Mouse (Mus musculus) intestine, embryonic 15.5 days (tissue): ENCODE measurements around the gene Gm20683. TPM values are rescaled to one million over a fixed set of nuclear protein-coding genes. Genes with fewer than 3 reads are reported as not detected.

Source experiments
- ATAC-seq: fragments of 200-750 bp; cut with Nextera tagmentation; 2 replicates; pipeline ENCODE4 v1.8.0; 2017; ENCODE audit warnings: moderate TSS enrichment, moderate library complexity
- H3K27ac ChIP-seq: fragments of 300-500 bp; sonication (generic); 2 replicates; pipeline ENCODE4 v1.5.1; 2015; ENCODE audit warnings: mild to moderate bottlenecking, inconsistent platforms
- H3K27me3 ChIP-seq: fragments of 300-500 bp; sonication (generic); replicated peaks from 2 replicates; pipeline ENCODE4 v1.6.1; 2015; ENCODE audit warnings: inconsistent platforms
- H3K36me3 ChIP-seq: fragments of 300-500 bp; sonication (generic); 2 replicates; pipeline ENCODE4 v1.6.1; 2015; ENCODE audit warnings: inconsistent platforms
- H3K4me1 ChIP-seq: fragments of 300-500 bp; sonication (generic); replicated peaks from 2 replicates; pipeline ENCODE4 v1.6.1; 2015; ENCODE audit warnings: inconsistent platforms
- H3K4me2 ChIP-seq: fragments of 300-500 bp; sonication (generic); replicated peaks from 2 replicates; pipeline ENCODE4 v1.6.1; 2015; ENCODE audit warnings: mild to moderate bottlenecking, inconsistent platforms
- H3K4me3 ChIP-seq: fragments of 300-500 bp; sonication (generic); replicated peaks from 2 replicates; pipeline ENCODE4 v1.5.1; 2015; ENCODE audit warnings: inconsistent platforms
- H3K9ac ChIP-seq: fragments of 300-500 bp; sonication (generic); 2 replicates; pipeline ENCODE4 v1.6.1; 2015; ENCODE audit warnings: inconsistent platforms
- H3K9me3 ChIP-seq: fragments of 300-500 bp; sonication (generic); 2 replicates; pipeline ENCODE4 v1.6.1; 2016; ENCODE audit warnings: inconsistent platforms
- WGBS: fragments of 180-500 bp; shearing (Covaris S2); methylation state at CpG from one replicate; pipeline ENCODE4 v1.1.7; 2015; 5-methylcytosine and 5-hydroxymethylcytosine counted together
- polyA plus RNA-seq: library from polyadenylated mRNA; unstranded; fragments of >200 nt; fragmentation: Nextera tagmentation; extraction: Ambion mirVana; gene quantifications from 2 replicates; pipeline ENCODE4 v1.2.1, GENCODE M21; 2015

Gene Gm20683
- polyA plus RNA-seq, 1 experiment from 2014 or later: 1.1 TPM

GRCm38 (mm10) chr17:25860832-25861703, 19.5 kb upstream of the Gm20683 start, which contains the start of gene Wdr90:
Gene Wdr90, minus strand, starts transcription at chr17:25861501.
- ATAC-seq: peak; percentile 94
- Histone ChIP-seq H3K36me3 (no peaks in the 10 kb centered on the region), H3K4me1 (peaks cover 19% of the 10 kb centered on the region), H3K4me2 (peak within 1 kb of the TSS; percentile 95), H3K27ac (peak within 1 kb of the TSS; percentile 81), H3K4me3 (peak within 1 kb of the TSS; percentile 69), H3K9ac (peak within 1 kb of the TSS; percentile 77), H3K27me3 (no peaks in the 10 kb centered on the region), H3K9me3 (no peaks in the 10 kb centered on the region)
- WGBS: 2% methylated on average over 65 of the region's 65 CpGs

GRCm38 (mm10) chr17:25860229-25860628, 18.7 kb upstream of the Gm20683 start:
- Histone ChIP-seq H3K27me3 (no peaks in the 10 kb centered on the region), H3K27ac (no peak overlapping the region), H3K4me1 (peaks cover 19% of the 10 kb centered on the region), H3K9ac (peak overlapping the region; percentile 77; the same call in 1 of the 2 replicates), H3K4me3 (peak overlapping the region; percentile 69), H3K36me3 (no peaks in the 10 kb centered on the region), H3K9me3 (no peaks in the 10 kb centered on the region), H3K4me2 (peak overlapping the region; percentile 95)
- 89% methylated on average over 6 of the region's 6 CpGs for WGBS
- no peak for ATAC-seq

GRCm38 (mm10) chr17:25844396-25844901, 2.9 kb upstream of the Gm20683 start, which contains the start of gene Rhot2:
Gene Rhot2, minus strand, starts transcription at chr17:25844851.
- ATAC-seq: peak; percentile 96
- Histone ChIP-seq H3K4me2 (peak within 1 kb of the TSS; percentile 81), H3K4me1 (peaks cover 26% of the 10 kb centered on the region), H3K9ac (peak within 1 kb of the TSS; percentile 90), H3K36me3 (peaks cover 16% of the 10 kb centered on the region), H3K9me3 (no peaks in the 10 kb centered on the region), H3K27ac (peak within 1 kb of the TSS; percentile 80), H3K4me3 (peak within 1 kb of the TSS; percentile 82), H3K27me3 (no peaks in the 10 kb centered on the region)
- WGBS: under 1% methylated on average over 21 of the region's 21 CpGs

GRCm38 (mm10) chr17:25843636-25844395, 2.3 kb upstream of the Gm20683 start:
- H3K4me3 ChIP-seq: peak overlapping the region; percentile 82
- H3K36me3 ChIP-seq: peaks cover 21% of the 10 kb centered on the region
- H3K9ac ChIP-seq: peak overlapping the region; percentile 90
- peak overlapping the region; percentile 81 for H3K4me2 ChIP-seq
- WGBS: 2% methylated on average over 38 of the region's 38 CpGs
- H3K9me3 ChIP-seq: no peaks in the 10 kb centered on the region
- peak overlapping the region; percentile 80 for H3K27ac ChIP-seq
- no peaks in the 10 kb centered on the region for H3K27me3 ChIP-seq
- peaks cover 31% of the 10 kb centered on the region for H3K4me1 ChIP-seq
- ATAC-seq: peak; percentile 57

GRCm38 (mm10) chr17:25843122-25843521, 1.6 kb upstream of the Gm20683 start:
- ATAC-seq: no peak
- peak overlapping the region; percentile 90 for H3K9ac ChIP-seq
- H3K9me3 ChIP-seq: no peaks in the 10 kb centered on the region
- H3K27me3 ChIP-seq: no peaks in the 10 kb centered on the region
- H3K27ac ChIP-seq: no peak overlapping the region
- peaks cover 21% of the 10 kb centered on the region for H3K36me3 ChIP-seq
- H3K4me3 ChIP-seq: peak overlapping the region; percentile 82
- 86% methylated on average over 4 of the region's 4 CpGs for WGBS
- peaks cover 31% of the 10 kb centered on the region for H3K4me1 ChIP-seq
- peak overlapping the region; percentile 81 for H3K4me2 ChIP-seq

- WGBS: 83% methylated on average over 3 of the region's 3 CpGs
These were observed 946 bp upstream of the Gm20683 start for GRCm38 (mm10) chr17:25842509-25842908.

GRCm38 (mm10) chr17:25840519-25840918, 1.0 kb downstream of the Gm20683 start:
- no peak overlapping the region for H3K4me3 ChIP-seq
- 96% methylated on average over 6 of the region's 6 CpGs for WGBS
- H3K9ac ChIP-seq: no peak overlapping the region
- H3K36me3 ChIP-seq: peaks cover 21% of the 10 kb centered on the region
- no peaks in the 10 kb centered on the region for H3K9me3 ChIP-seq
- H3K27me3 ChIP-seq: no peaks in the 10 kb centered on the region
- H3K4me2 ChIP-seq: no peak overlapping the region
- ATAC-seq: no peak
- no peak overlapping the region for H3K27ac ChIP-seq
- H3K4me1 ChIP-seq: peaks cover 54% of the 10 kb centered on the region

More at GRCm38 (mm10) chr17:25842509-25842908, 946 bp upstream of the Gm20683 start:
- no peak overlapping the region for H3K4me3 ChIP-seq
- H3K9ac ChIP-seq: no peak overlapping the region
- H3K9me3 ChIP-seq: no peaks in the 10 kb centered on the region
- H3K4me1 ChIP-seq: peaks cover 36% of the 10 kb centered on the region
- H3K36me3 ChIP-seq: peaks cover 21% of the 10 kb centered on the region
- H3K27me3 ChIP-seq: no peaks in the 10 kb centered on the region
- no peak overlapping the region for H3K4me2 ChIP-seq
- no peak overlapping the region for H3K27ac ChIP-seq
- no peak for ATAC-seq

- Histone ChIP-seq H3K27me3 (no peaks in the 10 kb centered on the region), H3K9ac (no peak overlapping the region), H3K4me2 (peak overlapping the region; percentile 14; the same call in 1 of the 2 replicates), H3K4me1 (peaks cover 57% of the 10 kb centered on the region), H3K4me3 (no peak overlapping the region), H3K27ac (no peak overlapping the region), H3K36me3 (peaks cover 21% of the 10 kb centered on the region), H3K9me3 (no peaks in the 10 kb centered on the region)
- ATAC-seq: peak; percentile 33; the same call in 1 of the 2 replicates
- 83% methylated on average over 14 of the region's 14 CpGs for WGBS
These were observed 1.9 kb downstream of the Gm20683 start for GRCm38 (mm10) chr17:25839455-25840235.

DNA sequence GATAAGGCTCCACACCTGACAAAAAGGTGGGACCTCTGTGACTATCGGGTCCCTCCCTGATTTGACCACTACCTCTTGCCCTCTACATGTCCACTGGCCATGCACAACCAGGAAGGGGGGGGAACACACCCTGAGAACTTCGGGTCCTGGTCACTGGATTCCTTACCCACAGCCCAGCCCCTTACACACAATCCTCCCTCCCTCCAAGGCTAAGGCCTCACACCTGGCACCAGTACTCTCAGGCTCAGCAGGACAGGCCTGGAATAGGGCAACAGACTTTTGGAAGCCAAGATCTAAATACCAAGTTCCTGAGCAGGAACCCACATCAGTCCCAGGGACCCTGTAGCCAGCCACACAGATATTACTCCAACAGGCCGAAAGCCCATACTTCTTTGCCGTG, 2.7 kb downstream of the Gm20683 start:
- peaks cover 63% of the 10 kb centered on the region for H3K4me1 ChIP-seq
- no peak overlapping the region for H3K4me2 ChIP-seq
- 84% methylated on average over 4 of the region's 4 CpGs for WGBS

GRCm38 (mm10) chr17:25837533-25837932, 4.0 kb downstream of the Gm20683 start:
- Histone ChIP-seq H3K9ac (no peak overlapping the region), H3K4me2 (peak overlapping the region; percentile 91), H3K9me3 (no peaks in the 10 kb centered on the region), H3K4me3 (no peak overlapping the region), H3K27ac (peak overlapping the region; percentile 22; the same call in 1 of the 2 replicates), H3K36me3 (peaks cover 21% of the 10 kb centered on the region), H3K27me3 (no peaks in the 10 kb centered on the region), H3K4me1 (peaks cover 52% of the 10 kb centered on the region)
- WGBS: 50% methylated on average over 3 of the region's 3 CpGs
- no peak for ATAC-seq

More for the DNA sequence above, 2.7 kb downstream of the Gm20683 start:
- Histone ChIP-seq H3K4me3 (no peak overlapping the region), H3K36me3 (peaks cover 21% of the 10 kb centered on the region), H3K27ac (no peak overlapping the region), H3K9me3 (no peaks in the 10 kb centered on the region), H3K27me3 (no peaks in the 10 kb centered on the region), H3K9ac (no peak overlapping the region)
- no peak for ATAC-seq

DNA sequence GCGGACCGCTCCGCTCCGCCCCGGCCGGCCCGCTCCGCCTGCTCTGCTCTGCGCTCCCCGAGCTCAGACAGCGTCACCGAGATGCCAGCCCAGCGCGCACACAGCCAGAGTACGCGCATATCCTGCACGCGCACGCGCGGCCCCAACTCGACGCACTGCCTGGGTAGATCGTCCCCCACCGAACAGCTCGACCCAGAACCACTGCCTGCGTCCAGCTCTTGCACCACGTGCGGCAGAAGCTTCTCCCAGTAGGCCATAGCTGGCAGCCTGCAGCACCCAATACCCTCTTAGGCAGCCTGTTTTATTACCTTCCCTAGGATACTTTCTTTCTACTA, 4.5 kb downstream of the Gm20683 start, which contains the start of gene Rhbdl1:
Rhbdl1 (minus strand) TSS at position 220 of the 335 bp plus-strand sequence.
- peak within 1 kb of the TSS; percentile 27; the same call in 1 of the 2 replicates for H3K27ac ChIP-seq
- no peaks in the 10 kb centered on the region for H3K27me3 ChIP-seq
- H3K4me3 ChIP-seq: peak within 1 kb of the TSS; percentile 34
- peak within 1 kb of the TSS; percentile 50 for H3K9ac ChIP-seq
- peak within 1 kb of the TSS; percentile 91 for H3K4me2 ChIP-seq
- 0 out of 2 replicates have a peak, but pooled peaks have one; percentile 4 for ATAC-seq
- peaks cover 17% of the 10 kb centered on the region for H3K36me3 ChIP-seq
- WGBS: 1% methylated on average over 29 of the region's 29 CpGs
- peaks cover 50% of the 10 kb centered on the region for H3K4me1 ChIP-seq
- H3K9me3 ChIP-seq: no peaks in the 10 kb centered on the region
